Mouse (Mus musculus): ENCODE data around the gene Micu1. TPM values are rescaled to one million over a fixed set of nuclear protein-coding genes. Genes with fewer than 3 reads are reported as not detected.
A peak's percentile ranks its signal among the peaks of the same experiment; 100 is the strongest.

Gene Micu1
- polyA plus RNA-seq, 1 experiment from 2014 or later = 78.0 TPM

DNA sequence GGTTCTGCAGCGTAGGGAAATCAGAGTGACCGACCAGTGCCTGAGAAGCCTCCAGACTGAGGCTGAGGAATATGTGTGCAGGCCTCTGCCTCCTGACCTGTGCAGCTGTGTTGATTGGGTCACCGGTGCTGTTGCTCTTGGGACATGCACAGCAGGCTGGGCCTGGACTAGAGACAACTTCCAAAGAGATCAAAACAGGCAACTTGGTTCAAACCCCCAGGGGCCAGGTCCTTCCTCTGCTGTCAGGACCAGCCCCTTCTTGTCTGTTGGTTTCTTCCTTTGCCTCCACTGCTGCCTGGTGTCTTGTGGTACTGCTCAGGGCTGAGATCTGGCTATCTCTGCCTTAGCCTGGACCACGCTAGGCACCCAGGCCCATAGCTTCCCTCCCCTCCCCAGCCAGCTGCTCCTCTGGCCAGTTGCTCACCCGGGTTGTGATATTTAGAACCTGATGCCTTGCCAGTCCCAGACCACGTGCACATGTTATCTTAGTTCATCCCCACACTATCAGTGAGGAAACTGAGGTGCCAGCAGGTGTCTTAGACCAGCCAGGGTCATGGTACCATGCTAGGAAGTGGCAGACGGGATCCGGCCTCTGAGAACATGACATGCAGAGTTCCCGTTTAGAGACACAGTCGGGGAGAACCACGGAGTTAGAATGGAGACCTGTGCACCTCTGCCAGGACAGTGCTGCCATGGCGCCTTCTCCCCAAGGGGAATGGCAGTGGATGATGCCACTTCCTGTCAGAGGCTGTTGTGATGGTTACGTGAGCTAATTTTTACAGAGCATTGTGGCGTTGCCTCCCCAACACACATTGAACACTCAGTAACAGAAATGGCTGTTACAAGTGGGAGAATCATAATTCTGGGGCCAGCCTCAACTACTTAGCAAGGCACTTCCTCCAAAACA is 183.2 kb downstream of the Micu1 start:
- Histone ChIP-seq H3K27ac (no peak overlapping the region), H3K4me2 (no peak overlapping the region), H3K9ac (peak overlapping the region; percentile 43), H3K36me3 (peaks cover 12% of the 10 kb centered on the region), H3K9me3 (no peaks in the 10 kb centered on the region), H3K27me3 (no peaks in the 10 kb centered on the region), H3K4me3 (no peak overlapping the region), H3K4me1 (replicated peaks) (peaks cover 39% of the 10 kb centered on the region)
- 92% methylated on average over 14 of the region's 14 CpGs for WGBS
- no peak for ATAC-seq (ENCODE audit: low FRiP score)

DNA sequence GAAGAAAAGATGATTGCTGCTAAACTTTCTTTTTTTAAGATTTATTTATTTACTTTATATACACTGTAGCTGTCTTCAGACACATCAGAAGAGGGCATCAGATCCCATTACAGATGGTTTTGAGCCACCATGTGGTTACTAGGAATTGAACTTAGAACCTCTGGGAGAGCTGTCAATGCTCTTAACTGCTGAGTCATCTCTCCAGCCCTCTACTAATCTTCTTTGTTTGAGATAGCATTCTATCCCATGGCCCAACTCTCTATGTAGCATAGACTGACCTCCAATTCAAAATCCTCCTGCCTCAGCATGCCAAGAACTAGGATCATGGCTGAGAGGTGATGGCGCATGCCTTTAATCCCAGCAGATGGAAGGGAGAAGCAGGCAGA is 183.8 kb downstream of the Micu1 start:
- H3K27me3 ChIP-seq = no peaks in the 10 kb centered on the region
- no peaks in the 10 kb centered on the region for H3K9me3 ChIP-seq
- 97% methylated on average over 1 of the region's 1 CpGs for WGBS

DNA sequence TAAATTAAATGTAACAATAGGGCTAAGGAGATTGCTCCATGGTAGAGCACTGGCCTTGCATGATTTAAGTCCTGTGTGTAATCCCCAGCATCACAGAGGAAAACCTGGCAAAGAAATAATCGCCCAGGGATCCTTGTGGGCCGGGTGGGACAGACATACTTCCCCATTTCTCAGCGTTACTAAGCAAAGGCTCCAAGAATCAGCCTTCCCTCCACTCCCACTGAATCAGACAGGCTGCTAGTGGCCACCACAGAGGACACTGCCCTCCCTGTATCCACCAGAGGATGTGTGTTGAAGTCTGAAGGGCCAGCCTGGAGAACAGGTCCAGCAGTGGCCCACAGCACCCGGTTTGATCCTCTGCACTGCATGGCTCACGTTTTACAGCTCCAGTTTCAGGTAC is 185.2 kb downstream of the Micu1 start:
- no peak overlapping the region for H3K4me2 ChIP-seq
- H3K36me3 ChIP-seq = peaks cover 32% of the 10 kb centered on the region
- WGBS = 93% methylated on average over 5 of the region's 5 CpGs
- no peak overlapping the region for H3K27ac ChIP-seq
- no peaks in the 10 kb centered on the region for H3K9me3 ChIP-seq
- ATAC-seq (ENCODE audit: low FRiP score) = no peak
- H3K4me1 ChIP-seq (replicated peaks) = peaks cover 34% of the 10 kb centered on the region
- no peak overlapping the region for H3K4me3 ChIP-seq
- H3K9ac ChIP-seq = no peak overlapping the region
- no peaks in the 10 kb centered on the region for H3K27me3 ChIP-seq

More for the DNA sequence above, 183.8 kb downstream of the Micu1 start:
- no peak overlapping the region for H3K4me2 ChIP-seq
- no peak overlapping the region for H3K4me3 ChIP-seq
- no peak for ATAC-seq (ENCODE audit: low FRiP score)
- H3K27ac ChIP-seq = no peak overlapping the region
- no peak overlapping the region for H3K9ac ChIP-seq
- peaks cover 19% of the 10 kb centered on the region for H3K36me3 ChIP-seq
- peaks cover 37% of the 10 kb centered on the region for H3K4me1 ChIP-seq (replicated peaks)

DNA sequence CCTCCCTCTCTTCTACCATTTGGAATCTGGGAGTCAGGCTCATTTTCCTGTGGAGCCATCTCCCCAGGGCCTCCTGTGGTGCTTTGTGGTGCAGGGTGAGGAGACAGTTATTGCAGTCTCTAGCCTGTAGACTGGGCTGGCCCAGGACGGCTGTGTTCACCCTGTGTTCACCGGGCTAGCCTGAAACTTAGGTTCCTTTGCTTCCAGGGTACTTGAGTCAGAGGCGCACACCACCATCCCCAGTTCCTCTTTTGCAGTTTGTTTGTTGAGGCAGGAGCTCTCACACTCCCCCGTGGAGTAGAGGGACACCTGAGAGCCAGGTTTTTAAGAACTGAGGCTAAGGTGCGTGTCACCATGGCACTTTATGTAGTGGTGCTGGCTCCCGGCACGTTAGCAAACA is 187.1 kb downstream of the Micu1 start:
- no peak overlapping the region for H3K4me3 ChIP-seq
- 89% methylated on average over 7 of the region's 7 CpGs for WGBS
- peak overlapping the region; percentile 19; the same call in 1 of the 2 replicates for H3K9ac ChIP-seq

DNA sequence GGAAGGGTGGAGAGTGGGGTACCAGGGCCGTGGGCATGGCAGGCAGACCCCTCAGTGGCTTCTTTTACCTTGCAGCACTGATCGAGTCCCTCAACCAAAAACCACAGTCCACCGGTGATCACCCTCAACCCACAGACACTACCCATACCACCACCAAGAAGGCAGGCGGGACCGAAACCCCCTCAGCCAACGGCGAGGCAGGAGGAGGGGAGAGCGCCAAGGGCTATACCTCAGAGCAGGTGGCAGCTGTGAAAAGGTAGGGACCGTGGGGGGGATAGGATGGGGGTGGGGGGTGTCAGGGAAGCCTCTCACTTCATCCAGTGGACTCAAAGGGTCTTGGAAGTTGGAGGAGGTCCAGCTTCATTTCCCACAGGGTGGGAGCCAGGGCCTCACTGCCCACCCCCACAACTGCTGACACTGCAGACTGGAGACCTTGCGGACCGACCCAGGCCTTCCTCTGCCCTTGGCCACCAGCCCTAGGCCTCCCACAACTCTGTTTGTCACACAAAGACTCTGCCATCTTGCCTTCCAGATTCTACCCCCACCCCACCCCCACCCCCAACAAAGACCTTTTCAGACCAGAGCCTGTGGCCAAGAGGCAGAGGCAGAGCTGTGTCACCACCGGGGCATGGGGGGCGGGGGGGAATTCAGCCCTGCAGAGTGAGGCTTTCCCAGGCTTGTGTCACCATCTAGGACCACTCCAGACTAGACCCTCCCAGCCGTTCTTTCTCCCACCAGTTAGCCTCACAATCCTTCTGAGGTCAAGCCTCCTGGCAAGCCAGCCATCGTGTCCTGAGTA is 187.9 kb downstream of the Micu1 start:
- H3K27me3 ChIP-seq = no peaks in the 10 kb centered on the region
- no peak overlapping the region for H3K4me3 ChIP-seq
- H3K9ac ChIP-seq = peak overlapping the region; percentile 13; the same call in 1 of the 2 replicates
- H3K36me3 ChIP-seq = peaks cover 42% of the 10 kb centered on the region
- H3K27ac ChIP-seq = no peak overlapping the region
- H3K4me1 ChIP-seq (replicated peaks) = peaks cover 30% of the 10 kb centered on the region
- WGBS = 80% methylated on average over 15 of the region's 15 CpGs
- H3K4me2 ChIP-seq = no peak overlapping the region
- no peaks in the 10 kb centered on the region for H3K9me3 ChIP-seq
- ATAC-seq (ENCODE audit: low FRiP score) = peak; percentile 4; the same call in 1 of the 2 replicates

More for the DNA sequence above, 187.1 kb downstream of the Micu1 start:
- peaks cover 31% of the 10 kb centered on the region for H3K4me1 ChIP-seq (replicated peaks)
- H3K27me3 ChIP-seq = no peaks in the 10 kb centered on the region
- no peaks in the 10 kb centered on the region for H3K9me3 ChIP-seq
- H3K27ac ChIP-seq = no peak overlapping the region
- no peak for ATAC-seq (ENCODE audit: low FRiP score)
- H3K36me3 ChIP-seq = peaks cover 35% of the 10 kb centered on the region
- H3K4me2 ChIP-seq = no peak overlapping the region

DNA sequence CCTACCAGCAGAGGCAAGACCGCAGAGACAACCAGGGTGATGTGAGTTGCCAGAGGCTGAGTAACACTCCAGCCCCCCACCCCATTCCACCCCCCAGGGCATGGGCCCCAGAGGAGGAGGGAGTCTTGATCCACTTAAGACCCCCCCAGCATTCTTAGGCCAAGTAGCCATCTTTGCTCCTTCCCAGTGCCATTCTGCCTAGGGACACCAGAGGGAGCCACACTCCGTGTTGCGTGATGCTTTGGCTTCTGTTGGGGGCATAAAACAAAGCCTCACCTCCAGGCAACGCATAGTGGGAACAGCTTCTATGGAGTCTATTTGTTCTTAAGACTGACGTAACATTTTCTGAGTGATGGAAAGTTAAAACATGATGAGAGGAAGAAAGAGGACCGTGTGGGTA is 190.7 kb downstream of the Micu1 start:
- peak overlapping the region; percentile 45 for H3K27ac ChIP-seq
- no peak overlapping the region for H3K4me2 ChIP-seq
- ATAC-seq (ENCODE audit: low FRiP score) = no peak
- peaks cover 60% of the 10 kb centered on the region for H3K36me3 ChIP-seq
- H3K4me3 ChIP-seq = no peak overlapping the region
- no peaks in the 10 kb centered on the region for H3K9me3 ChIP-seq
- H3K4me1 ChIP-seq (replicated peaks) = peaks cover 50% of the 10 kb centered on the region
- no peaks in the 10 kb centered on the region for H3K27me3 ChIP-seq
- WGBS = 29% methylated on average over 6 of the region's 6 CpGs
- H3K9ac ChIP-seq = no peak overlapping the region; the same call in 1 of the 2 replicates

DNA sequence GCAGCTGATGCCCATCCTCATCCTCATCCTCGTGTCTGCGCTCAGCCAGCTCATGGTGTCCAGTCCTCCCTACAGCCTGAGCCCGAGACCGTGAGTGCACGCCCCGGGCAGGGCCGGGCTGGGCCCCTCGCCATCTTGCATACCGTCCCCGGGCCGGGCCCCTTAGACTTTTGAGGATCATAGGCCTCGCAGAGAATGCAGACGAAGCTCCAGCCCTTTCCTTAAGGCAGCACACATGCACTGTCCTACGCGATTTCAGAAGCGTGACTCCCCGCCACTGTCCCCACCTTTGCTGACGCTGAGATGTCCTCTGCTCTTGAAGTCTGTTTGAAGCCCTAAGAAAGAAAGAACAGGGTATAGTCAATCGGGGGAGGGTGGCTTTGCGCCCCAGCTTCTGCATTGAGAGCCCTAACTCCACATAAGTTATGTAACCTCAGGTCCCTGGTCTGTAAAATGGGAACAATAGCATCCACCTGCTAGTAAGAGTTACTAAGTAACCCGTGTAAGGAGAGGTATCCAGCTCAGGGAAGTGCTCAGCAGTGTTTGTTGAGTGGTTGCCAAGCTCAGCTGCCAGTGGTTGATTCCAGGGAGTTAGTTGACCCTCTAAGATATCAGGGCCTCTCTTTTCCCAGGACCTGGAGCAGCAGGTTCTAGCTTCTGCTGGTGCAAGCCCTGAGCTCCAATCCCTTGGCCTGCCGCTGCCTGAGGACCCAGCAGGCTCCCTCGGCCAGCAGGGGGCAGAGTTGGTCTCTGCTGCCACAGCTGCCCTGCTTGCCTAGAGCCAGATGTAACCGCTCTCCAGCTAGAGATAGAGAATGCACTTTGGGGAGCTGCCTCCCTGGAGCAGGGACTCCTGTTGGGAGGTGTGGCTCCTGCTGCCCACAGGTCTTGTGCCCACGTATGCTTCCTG is 192.2 kb downstream of the Micu1 start:
- Histone ChIP-seq H3K27me3 (no peaks in the 10 kb centered on the region), H3K9ac (peak overlapping the region; percentile 49; the same call in 1 of the 2 replicates), H3K27ac (peak overlapping the region; percentile 58), H3K4me2 (no peak overlapping the region), H3K4me3 (no peak overlapping the region), H3K9me3 (no peaks in the 10 kb centered on the region), H3K36me3 (peaks cover 60% of the 10 kb centered on the region), H3K4me1 (replicated peaks) (peaks cover 62% of the 10 kb centered on the region)
- WGBS = 79% methylated on average over 25 of the region's 25 CpGs
- ATAC-seq (ENCODE audit: low FRiP score) = no peak

DNA sequence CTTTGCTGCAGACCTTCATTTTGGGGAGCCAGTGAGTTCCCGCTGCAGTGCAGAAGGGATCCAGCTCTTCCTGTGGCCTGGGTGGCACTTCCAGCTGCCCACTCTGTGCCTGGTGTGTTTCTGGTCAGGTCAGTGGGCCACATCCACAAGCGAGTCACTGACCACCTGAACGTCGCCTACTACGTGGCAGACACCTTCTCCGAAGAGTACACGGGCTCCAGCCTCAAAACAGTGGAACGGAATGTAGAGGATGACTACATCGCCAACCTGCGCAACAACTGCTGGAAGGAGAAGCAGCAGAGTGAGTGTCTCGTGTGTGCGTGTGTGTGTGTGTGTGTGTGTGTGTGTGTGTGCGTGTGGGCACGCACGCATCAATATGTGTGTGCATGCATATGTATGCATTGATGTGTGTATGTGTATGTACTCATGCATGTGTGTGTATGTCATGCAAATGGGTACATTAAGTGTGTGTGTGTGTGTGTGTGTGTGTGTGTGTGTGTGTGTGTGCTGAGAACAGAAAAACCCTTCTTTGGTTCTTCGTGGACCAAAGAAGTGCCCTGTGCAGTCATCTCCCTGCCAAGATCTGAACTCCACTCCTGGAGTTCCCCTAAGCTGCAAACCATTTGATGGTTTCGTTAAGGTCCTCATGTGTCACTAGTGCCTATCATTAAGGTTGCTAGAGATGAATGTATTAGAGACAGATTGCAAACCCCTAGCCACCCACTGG is 193.3 kb downstream of the Micu1 start:
- 93% methylated on average over 17 of the region's 17 CpGs for WGBS
- H3K9ac ChIP-seq = peak overlapping the region; percentile 63
- H3K4me1 ChIP-seq (replicated peaks) = peaks cover 66% of the 10 kb centered on the region
- no peak for ATAC-seq (ENCODE audit: low FRiP score)
- H3K36me3 ChIP-seq = peaks cover 55% of the 10 kb centered on the region
- no peaks in the 10 kb centered on the region for H3K27me3 ChIP-seq
- H3K4me3 ChIP-seq = no peak overlapping the region
- peak overlapping the region; percentile 99; the same call in 1 of the 2 replicates for H3K27ac ChIP-seq
- H3K4me2 ChIP-seq = no peak overlapping the region
- H3K9me3 ChIP-seq = no peaks in the 10 kb centered on the region

DNA sequence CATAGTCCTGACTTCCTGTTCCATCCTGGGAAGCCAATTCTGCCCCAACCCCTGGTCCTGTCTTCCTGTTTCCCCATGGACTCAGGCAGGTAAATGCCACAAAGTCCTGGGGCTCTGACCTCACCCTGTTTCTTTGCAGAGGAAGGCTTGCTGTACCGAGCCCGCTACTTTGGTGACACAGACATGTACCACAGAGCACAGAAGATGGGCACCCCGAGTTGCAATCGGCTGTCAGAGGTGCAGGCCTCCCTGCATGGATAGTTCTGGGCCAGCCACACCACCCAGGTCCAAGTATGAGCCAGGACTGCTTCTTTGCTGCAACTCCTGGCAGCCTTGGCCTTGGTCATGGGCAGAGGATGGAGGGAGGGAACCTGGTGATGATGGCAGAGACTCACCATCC is 193.9 kb downstream of the Micu1 start:
- Histone ChIP-seq H3K9ac (peak overlapping the region; percentile 63), H3K4me3 (no peak overlapping the region), H3K27ac (peak overlapping the region; percentile 99), H3K27me3 (no peaks in the 10 kb centered on the region), H3K4me2 (no peak overlapping the region), H3K9me3 (no peaks in the 10 kb centered on the region), H3K36me3 (peaks cover 49% of the 10 kb centered on the region), H3K4me1 (replicated peaks) (peaks cover 70% of the 10 kb centered on the region)
- ATAC-seq (ENCODE audit: low FRiP score) = no peak
- 96% methylated on average over 4 of the region's 4 CpGs for WGBS

DNA sequence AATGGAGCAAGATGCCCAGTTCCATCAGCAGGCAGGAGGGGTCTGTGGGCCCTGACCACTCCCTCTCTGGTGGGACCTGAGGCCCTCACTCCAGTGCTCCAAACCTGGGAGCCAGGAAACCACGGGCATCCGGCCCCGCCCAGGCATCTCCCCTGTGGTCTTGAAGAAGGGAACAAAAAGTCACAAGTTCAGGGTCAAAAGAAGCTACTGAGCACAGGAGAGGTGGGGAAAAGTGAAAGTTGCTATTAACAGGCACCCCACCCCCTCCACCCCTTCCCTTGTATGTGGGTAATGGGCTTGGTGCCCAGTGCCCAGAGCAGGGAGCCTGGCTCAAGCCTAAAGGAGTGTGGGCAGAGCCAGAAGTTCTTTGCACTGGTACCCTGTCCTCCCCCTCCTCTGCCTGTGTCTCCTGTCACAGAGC is 194.6 kb downstream of the Micu1 start:
- peak overlapping the region; percentile 99 for H3K27ac ChIP-seq
- 23% methylated on average over 3 of the region's 3 CpGs for WGBS
- H3K4me1 ChIP-seq (replicated peaks) = peaks cover 77% of the 10 kb centered on the region
- no peaks in the 10 kb centered on the region for H3K9me3 ChIP-seq
- H3K36me3 ChIP-seq = peaks cover 42% of the 10 kb centered on the region
- H3K4me3 ChIP-seq = no peak overlapping the region
- no peak; the same call in 1 of the 2 replicates for ATAC-seq (ENCODE audit: low FRiP score)
- no peaks in the 10 kb centered on the region for H3K27me3 ChIP-seq
- H3K9ac ChIP-seq = peak overlapping the region; percentile 63
- peak overlapping the region; percentile 38 for H3K4me2 ChIP-seq

DNA sequence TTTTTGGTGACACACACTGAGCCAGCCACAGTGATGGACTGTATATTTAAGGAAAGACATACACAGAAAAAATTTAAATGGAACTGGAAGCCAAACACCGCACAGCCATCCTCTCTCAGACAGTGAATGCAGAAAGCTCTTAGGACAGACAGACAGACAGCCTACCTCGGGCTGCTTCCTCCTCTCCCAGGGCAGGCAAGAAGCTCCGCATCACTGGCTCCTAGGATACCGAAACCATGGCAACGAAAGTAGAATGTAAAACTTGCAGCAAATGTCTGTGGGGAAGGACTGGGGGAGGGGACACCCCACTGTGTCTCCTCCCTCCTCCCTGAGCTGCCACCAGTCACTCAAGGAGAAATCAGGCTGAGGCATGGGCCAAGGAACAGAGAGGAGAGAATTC is 195.2 kb downstream of the Micu1 start:
- Histone ChIP-seq H3K4me1 (replicated peaks) (peaks cover 83% of the 10 kb centered on the region), H3K4me2 (peak overlapping the region; percentile 38), H3K36me3 (peaks cover 36% of the 10 kb centered on the region), H3K27ac (peak overlapping the region; percentile 99), H3K9ac (peak overlapping the region; percentile 63), H3K4me3 (0 out of 2 replicates have a peak overlapping the region, but pooled peaks have one; percentile 4), H3K9me3 (no peaks in the 10 kb centered on the region), H3K27me3 (no peaks in the 10 kb centered on the region)
- 8% methylated on average over 5 of the region's 5 CpGs for WGBS
- peak; percentile 11; the same call in 1 of the 2 replicates for ATAC-seq (ENCODE audit: low FRiP score)

Data from hindbrain, embryonic 13.5 days (tissue).